Mouse (Mus musculus) limb, embryonic 15.5 days (tissue): ENCODE data around the gene Dhcr7. TPM values are rescaled to one million over a fixed set of nuclear protein-coding genes. Genes with fewer than 3 reads are reported as not detected.

Experiments
- ATAC-seq: fragments of 200-750 bp; cut with Nextera tagmentation; 2 replicates; pipeline ENCODE4 v1.8.0; 2017; ENCODE audit warnings: low read depth, moderate TSS enrichment; ENCODE audit not compliant: insufficient number of reproducible peaks, low FRiP score, low TSS enrichment
- H3K27ac ChIP-seq: fragments of 300-500 bp; sonication (generic); 2 replicates; pipeline ENCODE4 v1.5.1; 2015; ENCODE audit warnings: moderate library complexity, mild to moderate bottlenecking, inconsistent platforms
- H3K27me3 ChIP-seq: fragments of 300-500 bp; sonication (generic); 2 replicates; pipeline ENCODE4 v1.6.1; 2015; ENCODE audit warnings: inconsistent platforms
- H3K36me3 ChIP-seq: fragments of 300-500 bp; sonication (generic); 2 replicates; pipeline ENCODE4 v1.6.1; 2015; ENCODE audit warnings: inconsistent platforms
- H3K4me1 ChIP-seq: fragments of 300-500 bp; sonication (generic); 2 replicates; pipeline ENCODE4 v1.6.1; 2015; ENCODE audit warnings: inconsistent platforms
- H3K4me2 ChIP-seq: fragments of 300-500 bp; sonication (generic); 2 replicates; pipeline ENCODE4 v1.6.1; 2015; ENCODE audit warnings: mild to moderate bottlenecking, inconsistent platforms
- H3K4me3 ChIP-seq: fragments of 300-500 bp; sonication (generic); 2 replicates; pipeline ENCODE4 v1.5.1; 2015; ENCODE audit warnings: mild to moderate bottlenecking, inconsistent platforms
- H3K9ac ChIP-seq: fragments of 300-500 bp; sonication (generic); 2 replicates; pipeline ENCODE4 v1.6.1; 2015; ENCODE audit warnings: inconsistent platforms
- H3K9me3 ChIP-seq: fragments of 300-500 bp; sonication (generic); 2 replicates; pipeline ENCODE4 v1.6.1; 2016; ENCODE audit warnings: inconsistent platforms
- WGBS: fragments of 180-500 bp; shearing (Covaris S2); methylation state at CpG from one replicate; pipeline ENCODE4 v1.1.7; 2015; 5-methylcytosine and 5-hydroxymethylcytosine counted together
- polyA plus RNA-seq: library from polyadenylated mRNA; unstranded; fragments of >200 nt; fragmentation: Nextera tagmentation; extraction: Ambion mirVana; gene quantifications from 2 replicates; pipeline ENCODE4 v1.2.1, GENCODE M21; 2015

Gene Dhcr7
- polyA plus RNA-seq, 1 experiment from 2014 or later: 45.2 TPM

DNA sequence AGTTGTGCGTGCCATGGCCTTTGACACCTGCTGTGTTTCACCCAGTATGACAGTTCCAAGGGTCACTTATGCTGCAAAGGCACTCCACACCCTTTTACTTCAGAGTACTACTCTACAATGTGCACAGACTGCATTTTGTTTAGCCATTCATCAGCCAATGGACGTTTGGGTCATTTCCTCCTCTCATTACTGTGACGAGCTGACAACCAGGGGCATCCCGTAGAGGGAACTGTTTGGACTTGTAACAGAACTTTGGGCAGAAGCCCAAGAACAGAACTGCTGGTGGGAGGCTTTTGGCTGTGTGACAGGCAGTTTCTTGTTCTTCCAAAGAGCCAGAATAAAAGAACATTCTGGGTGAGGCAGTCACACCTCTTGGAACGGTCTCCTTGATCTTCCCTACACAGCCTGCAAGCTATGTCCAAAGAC lies 17.7 kb upstream of the Dhcr7 start:
- 63% methylated on average over 5 of the region's 5 CpGs for WGBS
- Histone ChIP-seq H3K9me3 (no peaks in the 10 kb centered on the region), H3K9ac (no peak overlapping the region), H3K4me3 (no peak overlapping the region), H3K27me3 (no peaks in the 10 kb centered on the region), H3K4me1 (no peaks in the 10 kb centered on the region), H3K4me2 (no peak overlapping the region), H3K27ac (no peak overlapping the region), H3K36me3 (peaks cover 77% of the 10 kb centered on the region)
- ATAC-seq: no peak

GRCm38 (mm10) chr7:143808909-143809308 lies 14.0 kb upstream of the Dhcr7 start:
- no peaks in the 10 kb centered on the region for H3K27me3 ChIP-seq
- H3K9me3 ChIP-seq: no peaks in the 10 kb centered on the region; the same call in 1 of the 2 replicates
- 41% methylated on average over 1 of the region's 1 CpGs for WGBS
- no peak for ATAC-seq
- H3K36me3 ChIP-seq: peaks cover 84% of the 10 kb centered on the region
- H3K27ac ChIP-seq: no peak overlapping the region
- H3K9ac ChIP-seq: no peak overlapping the region
- no peak overlapping the region for H3K4me2 ChIP-seq
- H3K4me3 ChIP-seq: no peak overlapping the region
- no peaks in the 10 kb centered on the region for H3K4me1 ChIP-seq

DNA sequence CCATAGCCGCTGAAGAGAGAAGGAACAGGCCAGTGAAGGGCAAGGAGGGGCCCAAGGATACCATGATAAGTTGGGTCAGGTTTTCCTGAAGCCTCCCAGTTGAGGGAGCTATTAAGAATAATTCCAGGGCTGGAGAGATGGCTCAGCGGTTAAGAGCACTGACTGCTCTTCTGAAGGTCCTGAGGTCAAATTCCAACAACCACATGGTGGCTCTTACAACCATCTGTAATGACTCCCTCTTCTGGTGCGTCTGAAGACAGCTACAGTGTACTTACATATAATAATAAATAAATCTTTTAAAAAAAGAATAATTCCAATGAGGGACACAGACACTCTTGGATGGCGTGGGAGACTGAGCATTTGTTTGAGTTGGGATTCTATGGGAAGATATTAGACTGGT lies 3.7 kb upstream of the Dhcr7 start:
- no peaks in the 10 kb centered on the region for H3K9me3 ChIP-seq
- H3K4me1 ChIP-seq: peaks cover 11% of the 10 kb centered on the region
- H3K36me3 ChIP-seq: peaks cover 34% of the 10 kb centered on the region
- 74% methylated on average over 4 of the region's 4 CpGs for WGBS
- H3K9ac ChIP-seq: no peak overlapping the region
- no peaks in the 10 kb centered on the region for H3K27me3 ChIP-seq
- no peak overlapping the region for H3K4me3 ChIP-seq
- H3K4me2 ChIP-seq: no peak overlapping the region
- no peak for ATAC-seq
- no peak overlapping the region for H3K27ac ChIP-seq

- Histone ChIP-seq H3K4me1 (peaks cover 11% of the 10 kb centered on the region), H3K9me3 (no peaks in the 10 kb centered on the region), H3K4me3 (no peak overlapping the region), H3K36me3 (peaks cover 19% of the 10 kb centered on the region), H3K27me3 (no peaks in the 10 kb centered on the region), H3K9ac (no peak overlapping the region), H3K4me2 (no peak overlapping the region), H3K27ac (no peak overlapping the region)
- ATAC-seq: no peak
- WGBS: 85% methylated on average over 2 of the region's 2 CpGs
Observed at GRCm38 (mm10) chr7:143821241-143821640, 1.7 kb upstream of the Dhcr7 start.

- H3K27ac ChIP-seq: peak overlapping the region; percentile 79
- H3K4me2 ChIP-seq: peak overlapping the region; percentile 70
- peak overlapping the region; percentile 35; the same call in 1 of the 2 replicates for H3K9ac ChIP-seq
- H3K27me3 ChIP-seq: no peaks in the 10 kb centered on the region
- no peak for ATAC-seq
- H3K9me3 ChIP-seq: no peaks in the 10 kb centered on the region
- peak overlapping the region; percentile 65 for H3K4me3 ChIP-seq
- H3K36me3 ChIP-seq: peaks cover 8% of the 10 kb centered on the region
- 56% methylated on average over 4 of the region's 4 CpGs for WGBS
- H3K4me1 ChIP-seq: peaks cover 11% of the 10 kb centered on the region
Observed at GRCm38 (mm10) chr7:143823266-143823605, 291 bp downstream of the Dhcr7 start.

- Histone ChIP-seq H3K9ac (no peak overlapping the region), H3K27me3 (no peaks in the 10 kb centered on the region), H3K36me3 (no peaks in the 10 kb centered on the region), H3K9me3 (no peaks in the 10 kb centered on the region), H3K4me1 (peaks cover 24% of the 10 kb centered on the region), H3K4me3 (no peak overlapping the region), H3K27ac (no peak overlapping the region), H3K4me2 (no peak overlapping the region)
- ATAC-seq: no peak
- 84% methylated on average over 2 of the region's 2 CpGs for WGBS
Observed at GRCm38 (mm10) chr7:143826985-143827384, 4.0 kb downstream of the Dhcr7 start.

DNA sequence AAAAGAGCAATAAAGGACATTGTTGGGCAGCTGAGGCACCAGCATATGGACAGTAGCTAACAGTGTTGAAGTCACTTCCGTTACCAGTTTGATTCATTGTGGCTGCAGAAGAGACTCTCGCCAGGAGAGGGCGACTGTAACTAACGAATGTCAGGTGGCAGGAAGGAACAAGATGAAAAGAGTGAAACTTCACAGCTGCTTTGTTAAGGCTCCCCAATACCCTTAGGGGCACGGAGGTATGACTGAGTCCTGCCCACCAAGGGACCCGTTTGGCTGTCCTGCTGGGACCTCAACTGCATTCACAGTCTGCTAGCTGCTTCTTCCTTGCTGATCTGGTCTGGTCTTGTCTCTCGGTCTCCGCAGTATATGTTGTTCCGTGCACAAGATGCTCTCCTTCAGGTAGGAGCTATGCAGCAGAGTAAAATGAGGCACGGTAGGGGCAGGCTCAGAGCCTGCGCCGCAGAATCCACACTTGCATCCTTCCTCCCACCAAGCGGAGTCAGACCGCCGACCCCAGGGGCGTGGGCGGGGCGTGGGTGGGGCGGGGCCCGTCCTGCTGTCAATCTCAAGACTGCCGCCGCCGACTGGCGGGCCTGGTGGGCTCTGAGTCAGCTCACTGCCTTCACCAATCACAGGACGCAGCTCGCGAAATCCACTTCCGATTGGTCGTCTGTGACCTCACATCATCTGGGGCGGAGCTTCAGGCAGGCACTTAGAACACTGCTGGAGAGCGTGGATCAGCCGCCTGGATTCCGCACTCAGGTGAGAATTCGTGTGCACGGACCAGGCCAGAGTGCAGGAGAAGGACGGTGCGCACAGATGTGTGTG lies 6.8 kb downstream of the Dhcr7 start:
- Histone ChIP-seq H3K4me3 (peak overlapping the region; percentile 69), H3K9ac (peak overlapping the region; percentile 62), H3K36me3 (no peaks in the 10 kb centered on the region), H3K27ac (peak overlapping the region; percentile 94), H3K4me2 (peak overlapping the region; percentile 90), H3K9me3 (no peaks in the 10 kb centered on the region), H3K4me1 (peaks cover 29% of the 10 kb centered on the region), H3K27me3 (no peaks in the 10 kb centered on the region)
- WGBS: under 1% methylated on average over 37 of the region's 37 CpGs
- ATAC-seq: peak; percentile 96

DNA sequence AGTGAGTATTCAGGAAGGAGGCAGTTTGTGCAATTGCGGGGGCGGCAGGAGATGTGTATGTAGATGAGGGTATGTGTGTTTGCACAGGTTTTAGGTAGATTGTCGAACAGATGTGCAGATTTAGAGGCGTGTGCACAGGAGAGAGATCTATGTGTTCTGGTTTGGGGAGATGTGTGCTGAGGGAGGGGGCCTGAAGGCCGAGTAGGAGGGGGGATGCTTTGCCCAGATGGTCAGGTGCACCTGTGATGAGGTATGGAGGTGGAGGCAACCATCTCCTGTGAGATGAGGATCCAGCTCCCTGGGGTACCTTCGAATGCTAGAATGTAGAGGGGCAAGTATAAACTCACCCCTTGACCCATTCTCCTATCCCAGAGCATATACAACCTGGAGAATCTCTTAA lies 7.5 kb downstream of the Dhcr7 start:
- Histone ChIP-seq H3K9ac (peak overlapping the region; percentile 62), H3K4me1 (peaks cover 29% of the 10 kb centered on the region), H3K9me3 (no peaks in the 10 kb centered on the region), H3K27ac (peak overlapping the region; percentile 63), H3K4me3 (peak overlapping the region; percentile 69), H3K36me3 (no peaks in the 10 kb centered on the region), H3K27me3 (no peaks in the 10 kb centered on the region), H3K4me2 (peak overlapping the region; percentile 90)
- no peak for ATAC-seq
- 9% methylated on average over 6 of the region's 6 CpGs for WGBS

DNA sequence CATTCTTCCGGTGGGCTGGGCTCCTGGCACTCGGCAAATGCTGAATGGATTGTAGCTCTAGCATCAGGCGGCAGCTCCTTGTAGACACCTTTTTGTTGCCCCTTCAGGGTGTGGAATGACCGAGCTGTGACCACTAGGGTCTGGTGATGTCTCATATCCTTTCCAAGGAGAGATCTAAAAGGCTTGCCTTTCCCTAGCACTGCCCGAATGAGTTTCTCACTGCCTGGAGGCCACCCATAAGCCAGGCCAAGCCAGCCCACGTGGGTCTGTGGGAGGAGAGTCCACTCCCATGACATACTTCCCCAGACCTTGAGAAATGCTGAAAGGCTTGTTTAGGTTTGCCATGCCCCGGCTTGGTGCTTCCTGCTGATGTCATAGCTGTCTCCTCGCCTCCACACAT lies 9.3 kb downstream of the Dhcr7 start:
- Histone ChIP-seq H3K4me1 (peaks cover 29% of the 10 kb centered on the region), H3K27ac (no peak overlapping the region), H3K9me3 (no peaks in the 10 kb centered on the region), H3K4me3 (no peak overlapping the region), H3K9ac (no peak overlapping the region), H3K36me3 (peaks cover 11% of the 10 kb centered on the region), H3K27me3 (no peaks in the 10 kb centered on the region), H3K4me2 (no peak overlapping the region)
- 77% methylated on average over 8 of the region's 8 CpGs for WGBS
- ATAC-seq: no peak

- peaks cover 29% of the 10 kb centered on the region for H3K4me1 ChIP-seq
- ATAC-seq: no peak
- H3K27me3 ChIP-seq: no peaks in the 10 kb centered on the region
- 95% methylated on average over 2 of the region's 2 CpGs for WGBS
- no peak overlapping the region for H3K4me2 ChIP-seq
- H3K27ac ChIP-seq: no peak overlapping the region
- peaks cover 15% of the 10 kb centered on the region for H3K36me3 ChIP-seq
- H3K9me3 ChIP-seq: no peaks in the 10 kb centered on the region
- no peak overlapping the region for H3K4me3 ChIP-seq
- H3K9ac ChIP-seq: no peak overlapping the region
Observed at GRCm38 (mm10) chr7:143832611-143833010, 9.7 kb downstream of the Dhcr7 start.

DNA sequence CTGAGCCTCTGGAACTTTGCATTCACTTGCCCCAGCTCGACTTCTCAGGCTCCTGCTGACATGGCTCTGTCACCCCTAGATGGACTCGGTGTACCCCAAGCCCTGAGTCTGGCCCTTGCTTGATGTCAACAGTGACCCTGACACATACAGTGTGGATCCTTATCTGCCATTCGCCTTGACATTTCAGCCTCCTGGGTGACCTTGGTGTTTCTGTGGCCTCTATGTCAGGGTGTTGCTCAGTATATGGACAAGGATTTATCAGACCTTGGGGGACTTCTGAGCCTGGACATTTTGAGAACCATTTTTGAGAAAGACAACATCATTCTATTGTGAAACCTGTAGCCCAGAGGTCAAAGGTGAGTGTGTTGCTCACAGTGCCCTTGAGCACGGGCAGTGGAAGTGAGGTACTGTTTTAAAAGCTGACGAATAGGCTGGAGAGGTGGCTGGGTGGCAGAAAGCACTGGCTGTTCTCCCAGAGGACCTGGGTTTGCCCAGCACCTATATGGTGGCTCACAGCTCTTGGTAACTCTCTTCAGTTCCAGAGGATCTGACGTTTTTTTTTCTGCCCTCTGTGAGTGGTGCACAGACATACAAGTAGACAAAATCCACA lies 10.7 kb downstream of the Dhcr7 start:
- Histone ChIP-seq H3K4me1 (peaks cover 29% of the 10 kb centered on the region), H3K4me3 (no peak overlapping the region), H3K27ac (no peak overlapping the region), H3K9me3 (no peaks in the 10 kb centered on the region), H3K9ac (no peak overlapping the region), H3K4me2 (no peak overlapping the region), H3K27me3 (no peaks in the 10 kb centered on the region), H3K36me3 (peaks cover 26% of the 10 kb centered on the region)
- ATAC-seq: no peak
- WGBS: 82% methylated on average over 6 of the region's 6 CpGs

- peaks cover 26% of the 10 kb centered on the region for H3K4me1 ChIP-seq
- no peak overlapping the region for H3K9ac ChIP-seq
- H3K9me3 ChIP-seq: no peaks in the 10 kb centered on the region
- H3K36me3 ChIP-seq: peaks cover 29% of the 10 kb centered on the region
- no peak overlapping the region for H3K27ac ChIP-seq
- WGBS: 90% methylated on average over 2 of the region's 2 CpGs
- no peak for ATAC-seq
- H3K27me3 ChIP-seq: no peaks in the 10 kb centered on the region
- H3K4me3 ChIP-seq: no peak overlapping the region
- no peak overlapping the region for H3K4me2 ChIP-seq
Observed at GRCm38 (mm10) chr7:143834316-143834715, 11.4 kb downstream of the Dhcr7 start.
